Mouse (Mus musculus): ENCODE data around the gene Scaf4. TPM values are rescaled to one million over a fixed set of nuclear protein-coding genes. Genes with fewer than 3 reads are reported as not detected.
A peak's percentile ranks its signal among the peaks of the same experiment; 100 is the strongest.

Scaf4 gene
- 51.8 and 51.9 TPM in 2 replicates for polyA plus RNA-seq (2012; rRNA removed)

DNA sequence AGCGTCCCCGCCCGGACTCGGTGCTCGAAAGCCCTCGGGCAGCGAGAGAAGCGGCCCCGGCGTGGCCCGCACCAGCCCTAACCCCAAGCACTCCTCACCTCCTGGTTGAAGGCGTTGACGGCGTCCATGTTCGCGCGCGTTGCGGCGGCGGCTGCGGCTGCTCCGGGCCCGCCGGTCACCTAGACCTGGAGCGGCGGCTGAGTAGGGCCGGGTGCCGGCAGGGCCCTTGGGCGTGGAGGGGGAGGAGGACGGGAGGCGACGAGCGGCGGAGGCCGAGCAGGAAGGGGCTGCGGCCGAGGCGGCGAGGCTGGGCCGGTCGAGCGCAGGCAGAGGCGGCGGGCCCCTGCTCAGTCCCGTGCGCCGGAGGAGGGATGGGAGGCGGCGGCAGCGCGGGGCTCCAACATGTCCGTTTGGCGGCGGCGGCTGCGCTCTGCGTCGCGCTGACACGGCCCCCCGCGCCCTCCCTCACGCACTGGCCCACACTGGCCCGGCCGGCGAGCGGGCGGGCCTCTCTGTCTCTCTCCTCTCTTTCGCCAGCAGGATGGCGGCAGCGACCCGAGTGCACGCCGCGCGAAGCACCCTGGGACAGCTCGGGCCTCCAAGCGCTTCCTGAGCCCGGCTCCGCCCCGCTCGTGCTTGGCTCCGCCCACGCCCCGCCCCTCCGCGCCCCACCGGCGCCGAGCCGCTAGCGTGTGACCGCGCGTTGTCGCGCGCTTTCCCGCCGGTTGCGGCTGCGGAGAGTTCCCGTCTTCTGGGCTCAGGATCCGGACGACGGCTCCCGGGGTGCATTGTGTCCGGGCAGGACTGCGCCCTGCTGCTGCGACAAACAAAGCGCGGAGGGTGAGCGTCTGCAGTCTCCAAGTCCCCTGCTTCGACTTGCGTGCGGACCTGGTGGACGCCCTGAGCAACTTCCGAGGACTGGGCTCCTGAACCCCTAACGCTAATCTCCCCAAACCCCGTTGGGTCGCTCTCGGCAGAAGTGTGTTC is at the start of gene Scaf4:
Gene Scaf4 (minus strand): TSS at position 599 of the 987 bp plus-strand sequence.
- WGBS: under 1% methylated on average over 117 of the region's 123 CpGs
- TF ChIP-seq CTCF (IDR thresholded peaks at IDR 0.05; ENCODE audit: insufficient read depth, low read length): no peak
- peak; percentile 46; the same call in 1 of the 2 replicates for TF ChIP-seq POLR2A (IDR thresholded peaks at IDR 0.05; ENCODE audit: borderline replicate concordance, extremely low read depth, low read depth, low read length)
- Histone ChIP-seq H3K4me3 (replicated peaks; ENCODE audit: extremely low read depth, low read depth, low read length) (peak within 1 kb of the TSS; percentile 93), H3K4me1 (ENCODE audit: control insufficient read depth, insufficient read depth, low read length) (peaks cover 27% of the 10 kb centered on the region)
- peak; percentile 95 for DNase-seq

DNA sequence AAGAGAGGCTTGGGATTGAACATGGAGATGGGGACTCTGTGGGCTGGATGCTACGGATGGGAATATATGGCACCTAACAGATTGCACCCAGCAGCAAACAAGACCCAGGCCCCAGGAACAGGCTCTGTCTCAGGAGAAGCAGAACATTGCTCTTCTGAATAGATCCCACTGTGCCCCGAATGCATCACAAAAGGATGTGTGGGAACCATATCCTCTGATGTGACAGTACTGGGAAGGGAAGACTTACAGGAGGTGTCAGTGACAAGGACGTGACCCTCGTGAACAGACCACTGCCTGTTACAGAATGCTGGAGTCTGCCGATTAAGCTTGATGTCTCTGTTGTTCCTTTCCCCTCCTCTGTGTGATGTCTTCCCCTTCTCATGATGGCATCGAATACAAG is 48.2 kb upstream of the Scaf4 start:
- no peak for DNase-seq
- Histone ChIP-seq H3K4me1 (ENCODE audit: control insufficient read depth, insufficient read depth, low read length) (no peaks in the 10 kb centered on the region; the same call in 1 of the 2 replicates), H3K4me3 (replicated peaks; ENCODE audit: extremely low read depth, low read depth, low read length) (no peak overlapping the region)
- WGBS: 65% methylated on average over 6 of the region's 6 CpGs
- TF ChIP-seq POLR2A (IDR thresholded peaks at IDR 0.05; ENCODE audit: borderline replicate concordance, extremely low read depth, low read depth, low read length): no peak
- no peak for TF ChIP-seq CTCF (IDR thresholded peaks at IDR 0.05; ENCODE audit: insufficient read depth, low read length)

DNA sequence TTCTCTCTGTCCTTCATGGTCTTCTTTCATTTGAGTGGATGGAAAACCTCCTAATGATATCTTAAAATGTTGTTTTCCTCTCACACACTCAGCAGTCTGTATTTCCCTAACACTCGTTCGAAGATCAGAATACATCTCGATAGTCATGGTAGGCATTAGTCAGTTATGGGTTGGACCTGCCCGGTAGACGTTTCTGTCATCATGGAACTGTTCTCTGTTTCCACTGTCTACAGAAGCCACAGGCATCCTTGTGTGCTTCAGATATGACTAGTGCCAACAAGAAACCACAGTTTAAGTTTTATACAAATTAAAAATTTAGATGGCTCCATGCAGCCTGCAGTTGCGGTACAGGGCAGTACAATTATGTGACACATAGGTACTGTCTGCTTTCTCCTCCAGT is 46.7 kb upstream of the Scaf4 start:
- WGBS: 82% methylated on average over 6 of the region's 6 CpGs
- no peak for TF ChIP-seq POLR2A (IDR thresholded peaks at IDR 0.05; ENCODE audit: borderline replicate concordance, extremely low read depth, low read depth, low read length)
- no peak for TF ChIP-seq CTCF (IDR thresholded peaks at IDR 0.05; ENCODE audit: insufficient read depth, low read length)

DNA sequence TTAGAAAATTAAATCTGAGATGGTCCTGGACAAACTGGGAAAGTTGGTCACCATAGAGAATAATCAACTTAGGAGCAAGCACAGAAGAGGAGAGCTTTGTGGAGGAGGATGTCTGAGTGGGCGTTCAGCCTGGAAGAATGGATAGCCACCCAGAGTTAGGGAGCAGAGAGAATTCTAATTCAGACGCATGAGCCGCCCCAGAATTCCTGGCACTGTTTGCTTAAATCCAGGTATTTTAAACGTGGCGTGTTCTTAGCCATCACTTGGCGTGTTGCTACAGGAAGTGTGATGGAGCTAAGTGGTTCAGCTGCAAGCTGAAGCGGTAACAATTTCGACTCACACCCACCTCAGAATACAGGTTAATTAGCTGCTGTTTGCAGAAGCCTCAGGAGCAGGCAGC is 45.2 kb upstream of the Scaf4 start:
- TF ChIP-seq CTCF (IDR thresholded peaks at IDR 0.05; ENCODE audit: insufficient read depth, low read length) (no peak), POLR2A (IDR thresholded peaks at IDR 0.05; ENCODE audit: borderline replicate concordance, extremely low read depth, low read depth, low read length) (no peak)
- Histone ChIP-seq H3K4me1 (ENCODE audit: control insufficient read depth, insufficient read depth, low read length) (no peaks in the 10 kb centered on the region; the same call in 1 of the 2 replicates), H3K4me3 (replicated peaks; ENCODE audit: extremely low read depth, low read depth, low read length) (no peak overlapping the region)
- 60% methylated on average over 8 of the region's 8 CpGs for WGBS
- no peak for DNase-seq

More for the DNA sequence above, 46.7 kb upstream of the Scaf4 start:
- no peak overlapping the region for H3K4me3 ChIP-seq (replicated peaks; ENCODE audit: extremely low read depth, low read depth, low read length)
- H3K4me1 ChIP-seq (ENCODE audit: control insufficient read depth, insufficient read depth, low read length): no peaks in the 10 kb centered on the region; the same call in 1 of the 2 replicates
- no peak for DNase-seq

DNA sequence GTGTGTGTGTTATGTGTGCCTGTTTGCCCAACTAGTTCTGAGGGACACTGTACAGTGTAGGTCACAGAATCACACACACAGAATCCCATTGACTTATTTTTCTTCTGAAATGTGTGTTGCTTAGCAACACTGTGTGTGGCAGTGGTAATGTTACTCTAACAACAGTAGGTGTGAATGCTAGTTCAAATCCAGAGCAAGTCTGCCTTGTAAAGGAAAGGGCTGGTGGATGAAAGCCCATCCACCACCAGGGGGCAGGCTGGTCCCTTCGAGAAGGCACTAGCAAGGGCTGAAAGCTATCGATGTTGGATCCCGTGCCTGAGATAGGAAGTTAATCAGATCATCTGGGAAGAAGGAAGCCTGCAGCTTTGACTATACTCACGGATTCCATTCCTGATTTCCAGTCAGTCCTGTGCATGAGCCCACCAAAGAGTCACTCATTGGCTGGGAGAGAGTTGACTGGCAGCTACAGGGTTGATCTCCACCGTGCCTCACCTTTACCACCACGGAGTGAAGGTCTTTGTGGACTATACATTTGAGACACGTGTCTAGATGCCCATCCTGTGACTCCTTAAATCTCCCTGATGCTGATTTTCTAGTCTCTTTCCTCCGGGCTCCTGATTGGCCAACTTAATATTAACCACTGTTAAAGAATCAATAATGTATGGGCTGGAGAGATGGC is 38.7 kb upstream of the Scaf4 start:
- Histone ChIP-seq H3K4me1 (ENCODE audit: control insufficient read depth, insufficient read depth, low read length) (no peaks in the 10 kb centered on the region), H3K4me3 (replicated peaks; ENCODE audit: extremely low read depth, low read depth, low read length) (no peak overlapping the region)
- DNase-seq: peak; percentile 78
- TF ChIP-seq POLR2A (IDR thresholded peaks at IDR 0.05; ENCODE audit: borderline replicate concordance, extremely low read depth, low read depth, low read length) (no peak), CTCF (IDR thresholded peaks at IDR 0.05; ENCODE audit: insufficient read depth, low read length) (peak; percentile 96)
- WGBS: 29% methylated on average over 8 of the region's 8 CpGs

DNA sequence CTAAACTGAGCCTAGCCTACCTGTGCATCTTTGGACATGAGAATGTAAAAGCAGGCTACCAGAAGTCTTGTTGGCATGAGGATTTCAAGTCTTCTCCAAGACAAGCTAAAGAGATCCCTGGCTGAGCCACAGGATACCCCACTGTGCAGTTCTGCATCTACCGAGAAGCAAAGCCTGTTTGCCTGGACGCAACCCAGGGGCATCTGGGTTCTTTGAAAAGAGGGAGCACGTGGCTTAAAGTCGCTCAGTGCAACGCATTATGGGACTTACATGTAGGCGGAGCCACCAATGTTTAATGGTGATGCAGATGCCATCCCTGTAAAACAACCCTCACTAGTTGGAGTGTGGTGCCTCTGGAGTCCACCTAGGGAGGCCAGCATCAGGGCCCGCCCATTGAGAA is 35.0 kb upstream of the Scaf4 start:
- WGBS: 74% methylated on average over 7 of the region's 7 CpGs

DNA sequence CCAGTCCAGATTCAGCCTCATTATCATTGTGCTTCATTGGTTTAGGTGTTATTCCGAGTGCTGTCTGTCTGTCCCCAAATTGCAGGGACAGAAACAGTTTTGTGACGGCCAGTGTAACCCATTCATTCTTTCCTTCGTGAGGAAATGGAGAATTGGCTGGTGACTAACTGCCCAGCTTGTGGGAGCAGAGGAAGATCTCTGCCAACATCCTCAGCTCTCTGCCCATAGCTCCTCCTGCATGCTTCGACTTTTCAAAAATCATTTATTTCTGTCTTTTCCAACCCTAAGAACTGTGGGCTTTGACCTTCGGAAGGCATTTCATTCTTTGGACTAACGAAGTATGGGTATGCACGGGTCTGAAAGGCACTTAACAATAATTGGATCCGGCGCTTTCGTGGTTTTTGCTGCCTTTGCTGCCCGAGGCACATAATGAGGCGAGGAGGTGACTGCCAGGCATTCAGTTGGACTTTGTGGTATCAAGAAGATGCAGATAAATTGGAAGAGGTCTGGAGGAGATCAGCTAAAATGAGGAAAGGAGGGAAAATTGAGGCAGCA is 34.1 kb upstream of the Scaf4 start:
- TF ChIP-seq POLR2A (IDR thresholded peaks at IDR 0.05; ENCODE audit: borderline replicate concordance, extremely low read depth, low read depth, low read length) (no peak), CTCF (IDR thresholded peaks at IDR 0.05; ENCODE audit: insufficient read depth, low read length) (no peak)
- Histone ChIP-seq H3K4me1 (ENCODE audit: control insufficient read depth, insufficient read depth, low read length) (no peaks in the 10 kb centered on the region), H3K4me3 (replicated peaks; ENCODE audit: extremely low read depth, low read depth, low read length) (no peak overlapping the region)
- WGBS: 79% methylated on average over 12 of the region's 12 CpGs
- DNase-seq: no peak

More for the DNA sequence above, 35.0 kb upstream of the Scaf4 start:
- Histone ChIP-seq H3K4me1 (ENCODE audit: control insufficient read depth, insufficient read depth, low read length) (no peaks in the 10 kb centered on the region), H3K4me3 (replicated peaks; ENCODE audit: extremely low read depth, low read depth, low read length) (no peak overlapping the region)
- TF ChIP-seq POLR2A (IDR thresholded peaks at IDR 0.05; ENCODE audit: borderline replicate concordance, extremely low read depth, low read depth, low read length) (no peak), CTCF (IDR thresholded peaks at IDR 0.05; ENCODE audit: insufficient read depth, low read length) (no peak)
- no peak for DNase-seq

DNA sequence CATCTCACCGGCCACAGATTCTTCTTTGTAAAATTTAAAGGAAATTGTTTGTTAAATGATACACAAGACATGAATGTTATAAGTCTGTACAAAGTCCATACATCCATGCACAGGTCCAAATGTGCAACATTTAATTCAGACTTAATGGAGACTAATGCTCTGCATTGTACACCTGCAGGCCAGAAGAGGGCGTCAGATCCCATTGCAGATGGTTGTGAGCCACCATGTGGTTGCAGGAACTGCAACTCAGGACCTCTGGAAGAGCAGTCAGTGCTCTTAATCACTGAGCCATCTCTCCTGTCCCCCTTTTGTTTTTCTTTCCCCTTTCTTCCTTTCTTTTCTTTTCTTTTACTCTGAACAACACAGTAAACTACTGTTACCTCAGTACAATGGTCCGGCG is 33.5 kb upstream of the Scaf4 start:
- H3K4me3 ChIP-seq (replicated peaks; ENCODE audit: extremely low read depth, low read depth, low read length): no peak overlapping the region
- H3K4me1 ChIP-seq (ENCODE audit: control insufficient read depth, insufficient read depth, low read length): no peaks in the 10 kb centered on the region
- TF ChIP-seq CTCF (IDR thresholded peaks at IDR 0.05; ENCODE audit: insufficient read depth, low read length) (no peak), POLR2A (IDR thresholded peaks at IDR 0.05; ENCODE audit: borderline replicate concordance, extremely low read depth, low read depth, low read length) (no peak)
- 81% methylated on average over 4 of the region's 4 CpGs for WGBS
- no peak for DNase-seq

DNA sequence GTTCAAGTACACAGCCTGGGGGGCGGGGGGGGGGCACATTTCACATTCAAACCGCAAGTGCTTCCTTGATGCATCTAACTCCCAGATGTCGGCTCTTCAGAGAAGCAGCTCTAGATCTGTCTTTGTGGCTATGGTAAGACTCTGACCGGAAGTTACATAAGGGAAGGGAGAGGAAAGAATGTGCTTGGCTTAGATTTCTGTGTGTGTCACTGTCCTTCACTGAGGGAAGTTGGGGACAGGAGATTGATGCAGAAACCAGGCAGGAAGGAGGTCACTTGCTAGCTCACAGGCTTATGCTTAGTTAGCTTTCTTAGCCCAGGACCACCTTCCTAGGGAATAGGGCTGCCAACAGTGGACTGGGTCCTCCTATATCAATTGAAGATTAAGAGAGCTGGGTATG is 31.6 kb upstream of the Scaf4 start:
- no peaks in the 10 kb centered on the region for H3K4me1 ChIP-seq (ENCODE audit: control insufficient read depth, insufficient read depth, low read length)
- 62% methylated on average over 4 of the region's 4 CpGs for WGBS
- TF ChIP-seq CTCF (IDR thresholded peaks at IDR 0.05; ENCODE audit: insufficient read depth, low read length) (no peak), POLR2A (IDR thresholded peaks at IDR 0.05; ENCODE audit: borderline replicate concordance, extremely low read depth, low read depth, low read length) (no peak)
- DNase-seq: no peak
- H3K4me3 ChIP-seq (replicated peaks; ENCODE audit: extremely low read depth, low read depth, low read length): no peak overlapping the region
